Mouse (Mus musculus) liver, postnatal 0 days (tissue): ENCODE results near the gene Syt10. TPM values are rescaled to one million over a fixed set of nuclear protein-coding genes. Genes with fewer than 3 reads are reported as not detected.
"Not testable (repeated sequence)": the region's sequence is repeated elsewhere in the genome, so short reads cannot be mapped to it uniquely, and the experiment has no call there.

Source experiments
- ATAC-seq: fragments of 200-750 bp; cut with Nextera tagmentation; 2 replicates; pipeline ENCODE4 v1.8.0; 2017; ENCODE audit warnings: mild to moderate bottlenecking, moderate library complexity
- DNase-seq: peaks from one replicate; pipeline ENCODE4 v3.0.0-alpha.2; 2016
- H3K27ac ChIP-seq: fragments of 300-500 bp; sonication (generic); 2 replicates; pipeline ENCODE4 v1.5.1; 2014; ENCODE audit warnings: antibody characterized with exemption, moderate library complexity, mild to moderate bottlenecking, low read depth
- H3K27me3 ChIP-seq: fragments of 300-500 bp; sonication (generic); 2 replicates; pipeline ENCODE4 v1.6.1; 2014; ENCODE audit warnings: low read length, control low read depth, mixed read lengths; ENCODE audit not compliant: insufficient read depth
- H3K36me3 ChIP-seq: fragments of 300-500 bp; sonication (generic); replicated peaks from 2 replicates; pipeline ENCODE4 v1.6.1; 2014; ENCODE audit warnings: mild to moderate bottlenecking, control low read depth, low read length, moderate library complexity, mixed read lengths; ENCODE audit not compliant: insufficient read depth
- H3K4me1 ChIP-seq: fragments of 300-500 bp; sonication (generic); 2 replicates; pipeline ENCODE4 v1.6.1; 2014; ENCODE audit warnings: antibody characterized with exemption, mild to moderate bottlenecking, control low read depth; ENCODE audit not compliant: insufficient read depth
- H3K4me2 ChIP-seq: fragments of 300-500 bp; sonication (generic); 2 replicates; pipeline ENCODE4 v1.6.1; 2014; ENCODE audit warnings: low read depth, mild to moderate bottlenecking, low read length, moderate library complexity, mixed read lengths
- H3K4me3 ChIP-seq: fragments of 300-500 bp; sonication (generic); 2 replicates; pipeline ENCODE4 v1.5.1; 2014; ENCODE audit warnings: low read depth, low read length
- H3K9ac ChIP-seq: fragments of 300-500 bp; sonication (generic); replicated peaks from 2 replicates; pipeline ENCODE4 v1.6.1; 2014; ENCODE audit warnings: mild to moderate bottlenecking, moderate library complexity
- H3K9me3 ChIP-seq: fragments of 300-500 bp; sonication (generic); 2 replicates; pipeline ENCODE4 v1.6.1; 2016; ENCODE audit warnings: mild to moderate bottlenecking, control low read depth, low read length, mixed read lengths
- CTCF ChIP-seq: sonication (generic); IDR thresholded peaks from 2 replicates; pipeline ENCODE4 v1.5.1; 2016; ENCODE audit warnings: antibody characterized with exemption, low read depth
- EP300 ChIP-seq: IDR thresholded peaks from 2 replicates; pipeline ENCODE4 v1.6.1; 2016; ENCODE audit warnings: antibody characterized with exemption, low read depth, mild to moderate bottlenecking
- WGBS: fragments of 180-500 bp; shearing (Covaris S2); extraction: QIAGEN DNeasy Blood & Tissue Kit; methylation state at CpG from one replicate; pipeline ENCODE4 v1.1.7; 2014; ENCODE audit not compliant: insufficient replicate concordance; 5-methylcytosine and 5-hydroxymethylcytosine counted together
- polyA plus RNA-seq: library from polyadenylated mRNA; unstranded; fragments of >200 nt; fragmentation: Nextera tagmentation; extraction: Ambion mirVana; gene quantifications from 2 replicates; pipeline ENCODE4 v1.2.1, GENCODE M21; 2015

Syt10 gene
- polyA plus RNA-seq, result not detected in 2 replicates

DNA sequence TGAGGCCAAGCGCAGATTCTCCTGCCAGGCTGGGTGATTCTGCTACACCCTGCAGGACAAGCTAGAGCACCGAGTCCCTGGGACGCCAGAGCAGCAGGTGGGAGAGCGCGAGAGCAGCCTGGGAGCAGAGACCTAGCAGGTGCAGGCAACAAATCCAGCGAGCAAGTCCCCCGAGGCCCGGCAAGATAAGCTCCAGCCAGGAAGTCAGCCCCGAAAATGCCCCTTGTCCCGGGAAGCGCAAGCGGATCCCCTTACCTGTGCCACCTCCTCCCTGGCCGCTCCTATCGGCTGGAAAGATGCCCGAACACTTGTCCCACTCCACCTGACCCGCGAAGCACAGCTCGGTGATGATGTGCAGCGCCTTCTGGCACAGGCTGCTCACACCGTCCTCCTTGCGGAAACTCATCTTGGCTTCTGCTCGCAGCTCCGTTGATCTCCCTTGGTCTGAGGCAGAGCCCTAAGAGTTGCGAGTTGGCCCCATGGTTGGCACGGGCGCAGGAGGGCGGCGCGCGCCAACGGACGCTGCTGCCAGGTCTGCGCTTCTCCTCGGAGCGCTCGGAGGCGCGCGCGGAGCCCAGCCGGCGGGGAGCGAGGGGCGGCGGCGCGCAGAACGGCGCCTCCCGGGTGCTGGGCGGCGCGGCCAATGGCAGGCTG is at the start of gene Syt10:
Syt10 (minus strand) TSS at position 497 of the 654 bp plus-strand sequence.
- Histone ChIP-seq H3K36me3 (no peaks in the 10 kb centered on the region), H3K4me2 (peak within 1 kb of the TSS; percentile 60), H3K9me3 (no peaks in the 10 kb centered on the region), H3K4me1 (no peaks in the 10 kb centered on the region), H3K27ac (no peak within 1 kb of the TSS), H3K27me3 (peaks cover 24% of the 10 kb centered on the region), H3K4me3 (peak within 1 kb of the TSS; percentile 31), H3K9ac (no peak within 1 kb of the TSS)
- TF ChIP-seq EP300, result no peak
- no peak for TF ChIP-seq CTCF
- WGBS, result 2% methylated on average over 49 of the region's 53 CpGs
- ATAC-seq, result no peak
- no peak for DNase-seq

DNA sequence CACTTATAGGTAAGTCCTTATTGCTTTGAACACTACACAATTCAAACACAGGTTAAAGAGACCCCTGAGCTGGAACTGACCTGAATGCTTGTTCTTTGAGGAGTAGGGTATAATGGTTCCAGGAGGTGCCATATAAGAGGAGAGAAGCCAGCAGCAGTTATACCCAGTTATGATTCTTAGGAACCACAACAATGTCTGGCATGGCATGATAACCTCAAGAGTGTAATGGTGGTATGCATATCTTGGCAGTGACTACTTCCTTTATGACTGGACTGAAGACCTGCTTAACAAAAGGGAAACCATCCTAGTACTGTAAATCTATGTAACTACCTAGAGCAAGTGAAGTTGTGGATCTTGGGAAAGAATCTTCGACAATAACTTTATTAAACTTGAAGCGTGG is 42.1 kb upstream of the Syt10 start:
- no peaks in the 10 kb centered on the region for H3K27me3 ChIP-seq
- H3K4me2 ChIP-seq, result no peak overlapping the region
- WGBS, result 83% methylated on average over 2 of the region's 2 CpGs

DNA sequence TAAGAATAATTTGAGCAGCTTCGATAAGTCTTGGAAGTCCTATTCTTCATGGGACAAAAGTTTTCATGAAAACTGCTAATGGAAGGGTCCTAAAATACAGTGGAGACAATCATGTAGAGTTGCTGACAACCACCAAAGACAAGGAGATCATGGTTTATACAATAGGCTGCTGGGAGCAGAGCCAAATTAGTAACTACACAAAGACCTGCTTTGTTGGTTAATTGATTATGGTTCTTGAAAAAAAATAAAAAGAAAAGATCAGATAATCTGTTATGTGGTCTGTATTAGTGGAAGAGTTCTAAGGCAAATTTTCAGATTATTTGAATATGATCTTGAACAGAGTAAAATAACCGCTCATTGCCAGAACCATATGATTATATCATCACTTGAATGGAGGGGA is 37.3 kb upstream of the Syt10 start:
- DNase-seq (no peak), ATAC-seq (no peak)
- Histone ChIP-seq H3K9me3 (no peaks in the 10 kb centered on the region), H3K4me1 (no peaks in the 10 kb centered on the region), H3K4me2 (no peak overlapping the region), H3K36me3 (no peaks in the 10 kb centered on the region), H3K27me3 (no peaks in the 10 kb centered on the region), H3K9ac (no peak overlapping the region), H3K27ac (no peak overlapping the region), H3K4me3 (no peak overlapping the region)
- 77% methylated on average over 2 of the region's 2 CpGs for WGBS
- TF ChIP-seq EP300 (no peak), CTCF (no peak)

More for the DNA sequence above, 42.1 kb upstream of the Syt10 start:
- no peak overlapping the region for H3K4me3 ChIP-seq
- H3K4me1 ChIP-seq, result no peaks in the 10 kb centered on the region
- no peak overlapping the region for H3K27ac ChIP-seq
- no peaks in the 10 kb centered on the region for H3K9me3 ChIP-seq
- no peak for TF ChIP-seq EP300
- TF ChIP-seq CTCF, result no peak
- ATAC-seq (no peak), DNase-seq (no peak)
- H3K36me3 ChIP-seq, result no peaks in the 10 kb centered on the region
- no peak overlapping the region for H3K9ac ChIP-seq

GRCm38 (mm10) chr15:89816098-89816497 is 25.6 kb downstream of the Syt10 start:
- Histone ChIP-seq H3K27me3 (no peaks in the 10 kb centered on the region), H3K4me1 (no peaks in the 10 kb centered on the region), H3K36me3 (no peaks in the 10 kb centered on the region), H3K4me2 (no peak overlapping the region), H3K4me3 (no peak overlapping the region), H3K9me3 (no peaks in the 10 kb centered on the region), H3K9ac (no peak overlapping the region), H3K27ac (no peak overlapping the region)
- 70% methylated on average over 10 of the region's 10 CpGs for WGBS
- DNase-seq (no peak), ATAC-seq (no peak)
- TF ChIP-seq CTCF (no peak), EP300 (no peak)

- Histone ChIP-seq H3K27ac (no peak overlapping the region), H3K4me3 (no peak overlapping the region), H3K36me3 (no peaks in the 10 kb centered on the region), H3K4me2 (no peak overlapping the region), H3K4me1 (no peaks in the 10 kb centered on the region), H3K9me3 (no peaks in the 10 kb centered on the region), H3K9ac (no peak overlapping the region), H3K27me3 (no peaks in the 10 kb centered on the region)
- ATAC-seq (no peak), DNase-seq (no peak)
- WGBS, result 89% methylated on average over 3 of the region's 3 CpGs
- TF ChIP-seq CTCF (no peak), EP300 (no peak)
Measured at GRCm38 (mm10) chr15:89804478-89804877, 37.2 kb downstream of the Syt10 start.

GRCm38 (mm10) chr15:89779928-89780327 is 61.7 kb downstream of the Syt10 start:
- Histone ChIP-seq H3K4me3 (no peak overlapping the region), H3K4me1 (no peaks in the 10 kb centered on the region), H3K4me2 (no peak overlapping the region), H3K27ac (no peak overlapping the region), H3K27me3 (no peaks in the 10 kb centered on the region), H3K9ac (no peak overlapping the region), H3K9me3 (no peaks in the 10 kb centered on the region), H3K36me3 (no peaks in the 10 kb centered on the region)
- ATAC-seq (no peak), DNase-seq (no peak)
- 63% methylated on average over 9 of the region's 9 CpGs for WGBS
- TF ChIP-seq EP300 (no peak), CTCF (no peak)

- H3K27me3 ChIP-seq, H3K36me3 ChIP-seq, H3K4me2 ChIP-seq, H3K4me1 ChIP-seq, DNase-seq, ATAC-seq, H3K9ac ChIP-seq, H3K9me3 ChIP-seq, H3K27ac ChIP-seq, H3K4me3 ChIP-seq: not testable (repeated sequence)
- WGBS, result 76% methylated on average over 11 of the region's 13 CpGs
Measured at GRCm38 (mm10) chr15:89766016-89766415, 75.6 kb downstream of the Syt10 start.
